ENCODE assay signal across 22 mouse cellular contexts in the genomic region with DNA sequence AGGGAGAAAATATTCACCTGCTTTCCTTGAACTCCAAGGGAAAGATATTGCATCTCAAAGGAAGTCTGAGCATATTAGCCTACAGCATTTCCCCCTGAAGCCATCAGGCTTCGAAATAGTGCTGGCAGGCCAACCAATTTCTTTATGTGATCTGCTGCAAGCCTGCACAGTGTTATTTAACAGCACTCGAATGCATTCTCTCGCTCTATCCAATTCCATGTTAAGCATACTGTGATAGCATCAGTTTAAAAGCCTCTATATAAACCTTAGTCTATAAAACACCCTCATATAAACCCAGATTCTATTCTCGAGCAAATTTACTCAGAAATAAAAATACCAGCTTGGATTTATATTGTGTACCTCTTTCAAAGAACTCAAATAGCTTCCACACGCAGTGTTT.
"Had no signal": no experiment of that assay in that cellular context is flagged by ENCODE, and none has a peak within 500 bp of the region (broad histone marks: within the 10 kb centered on the region; RNA-seq: fewer than 3 reads in every experiment).

No protein-coding gene starts in this region.

- H3K4me2 ChIP-seq: intestine, embryonic 15.5 days; kidney, embryonic 15.5 days; liver, embryonic 12.5 days; liver, embryonic 15.5 days; lung, embryonic 15.5 days; midbrain, embryonic 12.5 days; neural tube, embryonic 12.5 days; stomach, embryonic 15.5 days had no signal

- H3K4me1 ChIP-seq: intestine, embryonic 15.5 days; kidney, embryonic 15.5 days; liver, embryonic 12.5 days; liver, embryonic 15.5 days; lung, embryonic 15.5 days; neural tube, embryonic 12.5 days; stomach, embryonic 15.5 days had no signal

- ATAC-seq: intestine, embryonic 15.5 days had no signal

- H3K9me3 ChIP-seq: intestine, embryonic 15.5 days; kidney, embryonic 15.5 days; liver, embryonic 12.5 days; liver, embryonic 15.5 days; lung, embryonic 15.5 days; megakaryocyte, embryonic 14.5 days; midbrain, embryonic 12.5 days; neural tube, embryonic 12.5 days; stomach, embryonic 15.5 days had no signal

- H3K27me3 ChIP-seq: intestine, embryonic 15.5 days; kidney, embryonic 15.5 days; liver, embryonic 12.5 days; liver, embryonic 15.5 days; lung, embryonic 15.5 days; megakaryocyte, embryonic 14.5 days; midbrain, embryonic 12.5 days; neural tube, embryonic 12.5 days; stomach, embryonic 15.5 days had no signal

- H3K36me3 ChIP-seq: intestine, embryonic 15.5 days; kidney, embryonic 15.5 days; liver, embryonic 12.5 days; liver, embryonic 15.5 days; lung, embryonic 15.5 days; midbrain, embryonic 12.5 days; neural tube, embryonic 12.5 days; stomach, embryonic 15.5 days had no signal

- H3K4me3 ChIP-seq: intestine, embryonic 15.5 days; kidney, embryonic 15.5 days; liver, embryonic 12.5 days; liver, embryonic 15.5 days; lung, embryonic 15.5 days; megakaryocyte, embryonic 14.5 days; midbrain, embryonic 12.5 days; neural tube, embryonic 12.5 days; stomach, embryonic 15.5 days had no signal

- H3K9ac ChIP-seq: intestine, embryonic 15.5 days; kidney, embryonic 15.5 days; liver, embryonic 12.5 days; liver, embryonic 15.5 days; lung, embryonic 15.5 days; midbrain, embryonic 12.5 days; neural tube, embryonic 12.5 days; stomach, embryonic 15.5 days had no signal

- H3K27ac ChIP-seq: intestine, embryonic 15.5 days; kidney, embryonic 15.5 days; liver, embryonic 12.5 days; liver, embryonic 15.5 days; lung, embryonic 15.5 days; midbrain, embryonic 12.5 days; neural tube, embryonic 12.5 days; stomach, embryonic 15.5 days had no signal

- DNase-seq: kidney, adult 11 months; kidney, adult 8-10 months; kidney, postnatal 10 days; kidney, postnatal 36 days; layer of hippocampus, adult 9-11 months; liver; lung, adult 18-20 months; lung, postnatal 10 days; lung, postnatal 36 days; retina, postnatal 1 day; right cerebral cortex, postnatal 25 days; spleen, adult 18-20 months; thymus, postnatal 36 days had no signal
